Mouse (Mus musculus): Measurements from ENCODE around the gene Pde6h. TPM values are rescaled to one million over a fixed set of nuclear protein-coding genes. Genes with fewer than 3 reads are reported as not detected.

Gene Pde6h
- polyA plus RNA-seq, 1 experiment: 6.5 TPM

- Histone ChIP-seq H3K36me3 (ENCODE audit: control insufficient read depth, insufficient read depth, low read length) (no peaks in the 10 kb centered on the region), H3K4me3 (ENCODE audit: control insufficient read depth, low read depth, low read length) (no peak overlapping the region), H3K27me3 (ENCODE audit: control insufficient read depth, insufficient read depth, low read length) (no peaks in the 10 kb centered on the region), H3K4me1 (ENCODE audit: control insufficient read depth, insufficient read depth, low read length) (no peaks in the 10 kb centered on the region), H3K27ac (ENCODE audit: control insufficient read depth, insufficient read depth, low read depth, low read length) (peak overlapping the region; percentile 67)
- TF ChIP-seq CTCF (IDR thresholded peaks at IDR 0.05; ENCODE audit: control insufficient read depth, insufficient read depth, insufficient replicate concordance, low read depth, low read length) (no peak), POLR2A (IDR thresholded peaks at IDR 0.05; ENCODE audit: control insufficient read depth, low read depth, low read length) (no peak)
Measured at GRCm38 (mm10) chr6:136889067-136889466, 34.6 kb upstream of the Pde6h start.

- TF ChIP-seq POLR2A (IDR thresholded peaks at IDR 0.05; ENCODE audit: control insufficient read depth, low read depth, low read length): no peak
- TF ChIP-seq CTCF (IDR thresholded peaks at IDR 0.05; ENCODE audit: control insufficient read depth, insufficient read depth, insufficient replicate concordance, low read depth, low read length): no peak
- no peaks in the 10 kb centered on the region for H3K27me3 ChIP-seq (ENCODE audit: control insufficient read depth, insufficient read depth, low read length)
- H3K4me1 ChIP-seq (ENCODE audit: control insufficient read depth, insufficient read depth, low read length): no peaks in the 10 kb centered on the region
- peak overlapping the region; percentile 48; the same call in 1 of the 2 replicates for H3K27ac ChIP-seq (ENCODE audit: control insufficient read depth, insufficient read depth, low read depth, low read length)
- H3K4me3 ChIP-seq (ENCODE audit: control insufficient read depth, low read depth, low read length): no peak overlapping the region
- no peaks in the 10 kb centered on the region for H3K36me3 ChIP-seq (ENCODE audit: control insufficient read depth, insufficient read depth, low read length)
Measured at GRCm38 (mm10) chr6:136889554-136889953, 34.1 kb upstream of the Pde6h start.

GRCm38 (mm10) chr6:136892002-136892401 lies 31.6 kb upstream of the Pde6h start:
- no peaks in the 10 kb centered on the region for H3K36me3 ChIP-seq (ENCODE audit: control insufficient read depth, insufficient read depth, low read length)
- no peaks in the 10 kb centered on the region for H3K4me1 ChIP-seq (ENCODE audit: control insufficient read depth, insufficient read depth, low read length)
- TF ChIP-seq POLR2A (IDR thresholded peaks at IDR 0.05; ENCODE audit: control insufficient read depth, low read depth, low read length) (no peak), CTCF (IDR thresholded peaks at IDR 0.05; ENCODE audit: control insufficient read depth, insufficient read depth, insufficient replicate concordance, low read depth, low read length) (no peak)
- no peak overlapping the region for H3K4me3 ChIP-seq (ENCODE audit: control insufficient read depth, low read depth, low read length)
- no peaks in the 10 kb centered on the region for H3K27me3 ChIP-seq (ENCODE audit: control insufficient read depth, insufficient read depth, low read length)
- H3K27ac ChIP-seq (ENCODE audit: control insufficient read depth, insufficient read depth, low read depth, low read length): no peak overlapping the region

GRCm38 (mm10) chr6:136894532-136895339 lies 28.9 kb upstream of the Pde6h start:
- Histone ChIP-seq H3K36me3 (ENCODE audit: control insufficient read depth, insufficient read depth, low read length) (no peaks in the 10 kb centered on the region), H3K27me3 (ENCODE audit: control insufficient read depth, insufficient read depth, low read length) (no peaks in the 10 kb centered on the region), H3K4me3 (ENCODE audit: control insufficient read depth, low read depth, low read length) (no peak overlapping the region), H3K4me1 (ENCODE audit: control insufficient read depth, insufficient read depth, low read length) (no peaks in the 10 kb centered on the region; the same call in 1 of the 2 replicates), H3K27ac (ENCODE audit: control insufficient read depth, insufficient read depth, low read depth, low read length) (peak overlapping the region; percentile 75)
- no peak for TF ChIP-seq CTCF (IDR thresholded peaks at IDR 0.05; ENCODE audit: control insufficient read depth, insufficient read depth, insufficient replicate concordance, low read depth, low read length)

GRCm38 (mm10) chr6:136897789-136898188 lies 25.8 kb upstream of the Pde6h start:
- Histone ChIP-seq H3K4me3 (ENCODE audit: control insufficient read depth, low read depth, low read length) (no peak overlapping the region), H3K27ac (ENCODE audit: control insufficient read depth, insufficient read depth, low read depth, low read length) (no peak overlapping the region), H3K4me1 (ENCODE audit: control insufficient read depth, insufficient read depth, low read length) (no peaks in the 10 kb centered on the region; the same call in 1 of the 2 replicates), H3K36me3 (ENCODE audit: control insufficient read depth, insufficient read depth, low read length) (no peaks in the 10 kb centered on the region), H3K27me3 (ENCODE audit: control insufficient read depth, insufficient read depth, low read length) (no peaks in the 10 kb centered on the region)
- TF ChIP-seq POLR2A (IDR thresholded peaks at IDR 0.05; ENCODE audit: control insufficient read depth, low read depth, low read length) (no peak), CTCF (IDR thresholded peaks at IDR 0.05; ENCODE audit: control insufficient read depth, insufficient read depth, insufficient replicate concordance, low read depth, low read length) (no peak)

- Histone ChIP-seq H3K27me3 (ENCODE audit: control insufficient read depth, insufficient read depth, low read length) (no peaks in the 10 kb centered on the region), H3K4me1 (ENCODE audit: control insufficient read depth, insufficient read depth, low read length) (no peaks in the 10 kb centered on the region; the same call in 1 of the 2 replicates), H3K27ac (ENCODE audit: control insufficient read depth, insufficient read depth, low read depth, low read length) (no peak overlapping the region), H3K4me3 (ENCODE audit: control insufficient read depth, low read depth, low read length) (no peak overlapping the region), H3K36me3 (ENCODE audit: control insufficient read depth, insufficient read depth, low read length) (no peaks in the 10 kb centered on the region)
- TF ChIP-seq POLR2A (IDR thresholded peaks at IDR 0.05; ENCODE audit: control insufficient read depth, low read depth, low read length) (no peak), CTCF (IDR thresholded peaks at IDR 0.05; ENCODE audit: control insufficient read depth, insufficient read depth, insufficient replicate concordance, low read depth, low read length) (no peak)
Measured at GRCm38 (mm10) chr6:136898222-136898621, 25.4 kb upstream of the Pde6h start.

- Histone ChIP-seq H3K27ac (ENCODE audit: control insufficient read depth, insufficient read depth, low read depth, low read length) (no peak overlapping the region), H3K27me3 (ENCODE audit: control insufficient read depth, insufficient read depth, low read length) (no peaks in the 10 kb centered on the region), H3K4me3 (ENCODE audit: control insufficient read depth, low read depth, low read length) (no peak overlapping the region), H3K4me1 (ENCODE audit: control insufficient read depth, insufficient read depth, low read length) (no peaks in the 10 kb centered on the region; the same call in 1 of the 2 replicates), H3K36me3 (ENCODE audit: control insufficient read depth, insufficient read depth, low read length) (no peaks in the 10 kb centered on the region)
- no peak for TF ChIP-seq CTCF (IDR thresholded peaks at IDR 0.05; ENCODE audit: control insufficient read depth, insufficient read depth, insufficient replicate concordance, low read depth, low read length)
- TF ChIP-seq POLR2A (IDR thresholded peaks at IDR 0.05; ENCODE audit: control insufficient read depth, low read depth, low read length): no peak
Measured at GRCm38 (mm10) chr6:136898954-136899353, 24.7 kb upstream of the Pde6h start.

All from testis, adult 2 months (tissue).